Mouse (Mus musculus): ENCODE measurements around the gene Hps6. TPM values are rescaled to one million over a fixed set of nuclear protein-coding genes. Genes with fewer than 3 reads are reported as not detected.

Hps6 gene
- polyA plus RNA-seq, 1 experiment, result 1.0 TPM

DNA sequence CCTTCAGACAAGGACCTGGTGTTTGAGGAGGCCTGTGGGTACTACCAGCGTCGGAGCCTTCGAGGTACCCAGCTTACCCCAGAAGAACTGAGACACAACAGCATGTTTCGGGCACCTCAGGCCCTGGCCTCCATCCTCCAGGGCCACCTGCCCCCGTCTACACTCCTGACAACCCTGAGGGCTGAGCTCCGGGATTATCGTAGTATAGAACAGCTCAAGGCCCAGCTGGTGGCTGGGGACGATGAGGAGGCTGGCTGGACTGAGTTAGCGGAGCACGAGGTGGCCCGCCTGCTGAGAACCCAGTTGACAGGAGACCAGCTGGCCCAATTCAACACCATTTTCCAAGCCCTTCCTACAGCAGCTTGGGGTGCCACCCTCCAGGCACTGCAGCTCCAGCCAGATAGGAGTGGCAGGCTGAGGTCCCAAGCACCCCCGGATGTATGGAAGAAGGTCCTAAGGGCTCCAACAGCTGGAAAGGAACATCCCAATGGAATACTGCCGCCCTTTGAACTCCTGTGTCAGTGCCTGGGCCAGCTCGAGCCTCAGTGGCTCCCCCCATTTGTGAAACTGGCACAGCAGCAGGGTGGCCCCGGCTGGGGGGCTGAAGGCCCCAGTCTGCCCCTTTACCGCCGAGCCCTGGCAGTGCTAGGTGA is 1.6 kb downstream of the Hps6 start:
- Histone ChIP-seq H3K4me1 (ENCODE audit: control insufficient read depth, insufficient read depth, low read length) (peaks cover 6% of the 10 kb centered on the region), H3K4me3 (ENCODE audit: control insufficient read depth, low read depth, low read length) (no peak overlapping the region), H3K27me3 (ENCODE audit: control insufficient read depth, insufficient read depth, low read length) (no peaks in the 10 kb centered on the region)

DNA sequence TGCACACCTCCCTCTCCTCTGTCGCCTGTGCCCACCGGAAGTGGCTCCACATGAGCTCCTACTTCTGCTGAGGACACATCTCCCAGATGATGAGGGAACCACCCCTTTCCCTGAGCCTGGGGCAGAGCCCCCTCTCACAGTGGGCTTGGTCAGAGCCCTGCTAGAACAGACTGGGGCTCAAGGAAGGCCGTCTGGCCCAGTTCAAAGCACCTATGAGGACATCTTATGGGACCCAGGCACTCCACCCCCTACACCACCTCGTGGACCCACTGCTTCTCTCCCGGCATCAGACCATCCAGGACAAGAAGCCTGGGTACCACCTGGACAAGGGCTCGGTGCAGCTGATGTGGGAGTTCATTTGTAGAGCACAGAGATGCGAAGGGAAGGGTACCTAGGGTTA is 2.4 kb downstream of the Hps6 start:
- no peak overlapping the region for H3K27ac ChIP-seq (ENCODE audit: control insufficient read depth, insufficient read depth, low read depth, low read length)
- no peak overlapping the region for H3K4me3 ChIP-seq (ENCODE audit: control insufficient read depth, low read depth, low read length)
- H3K27me3 ChIP-seq (ENCODE audit: control insufficient read depth, insufficient read depth, low read length), result no peaks in the 10 kb centered on the region
- peaks cover 6% of the 10 kb centered on the region for H3K4me1 ChIP-seq (ENCODE audit: control insufficient read depth, insufficient read depth, low read length)
- no peaks in the 10 kb centered on the region for H3K36me3 ChIP-seq (ENCODE audit: control insufficient read depth, insufficient read depth, low read length)
- TF ChIP-seq POLR2A (IDR thresholded peaks at IDR 0.05; ENCODE audit: control insufficient read depth, low read depth, low read length) (no peak), CTCF (IDR thresholded peaks at IDR 0.05; ENCODE audit: control insufficient read depth, insufficient read depth, insufficient replicate concordance, low read depth, low read length) (no peak)

More for the DNA sequence above, 1.6 kb downstream of the Hps6 start:
- TF ChIP-seq CTCF (IDR thresholded peaks at IDR 0.05; ENCODE audit: control insufficient read depth, insufficient read depth, insufficient replicate concordance, low read depth, low read length), result no peak
- no peak for TF ChIP-seq POLR2A (IDR thresholded peaks at IDR 0.05; ENCODE audit: control insufficient read depth, low read depth, low read length)
- H3K36me3 ChIP-seq (ENCODE audit: control insufficient read depth, insufficient read depth, low read length), result no peaks in the 10 kb centered on the region
- no peak overlapping the region for H3K27ac ChIP-seq (ENCODE audit: control insufficient read depth, insufficient read depth, low read depth, low read length)

GRCm38 (mm10) chr19:46014572-46015178 is 11.4 kb downstream of the Hps6 start:
- H3K27ac ChIP-seq (ENCODE audit: control insufficient read depth, insufficient read depth, low read depth, low read length), result no peak overlapping the region
- no peak overlapping the region for H3K4me3 ChIP-seq (ENCODE audit: control insufficient read depth, low read depth, low read length)
- H3K4me1 ChIP-seq (ENCODE audit: control insufficient read depth, insufficient read depth, low read length), result peaks cover 3% of the 10 kb centered on the region; the same call in 1 of the 2 replicates
- H3K27me3 ChIP-seq (ENCODE audit: control insufficient read depth, insufficient read depth, low read length), result no peaks in the 10 kb centered on the region
- TF ChIP-seq CTCF (IDR thresholded peaks at IDR 0.05; ENCODE audit: control insufficient read depth, insufficient read depth, insufficient replicate concordance, low read depth, low read length) (peak; percentile 92), POLR2A (IDR thresholded peaks at IDR 0.05; ENCODE audit: control insufficient read depth, low read depth, low read length) (no peak)
- H3K36me3 ChIP-seq (ENCODE audit: control insufficient read depth, insufficient read depth, low read length), result no peaks in the 10 kb centered on the region

GRCm38 (mm10) chr19:46016023-46016422 is 12.7 kb downstream of the Hps6 start:
- Histone ChIP-seq H3K27ac (ENCODE audit: control insufficient read depth, insufficient read depth, low read depth, low read length) (no peak overlapping the region), H3K4me3 (ENCODE audit: control insufficient read depth, low read depth, low read length) (no peak overlapping the region), H3K4me1 (ENCODE audit: control insufficient read depth, insufficient read depth, low read length) (peaks cover 3% of the 10 kb centered on the region; the same call in 1 of the 2 replicates), H3K27me3 (ENCODE audit: control insufficient read depth, insufficient read depth, low read length) (no peaks in the 10 kb centered on the region), H3K36me3 (ENCODE audit: control insufficient read depth, insufficient read depth, low read length) (no peaks in the 10 kb centered on the region)
- TF ChIP-seq CTCF (IDR thresholded peaks at IDR 0.05; ENCODE audit: control insufficient read depth, insufficient read depth, insufficient replicate concordance, low read depth, low read length), result no peak
- TF ChIP-seq POLR2A (IDR thresholded peaks at IDR 0.05; ENCODE audit: control insufficient read depth, low read depth, low read length), result no peak

DNA sequence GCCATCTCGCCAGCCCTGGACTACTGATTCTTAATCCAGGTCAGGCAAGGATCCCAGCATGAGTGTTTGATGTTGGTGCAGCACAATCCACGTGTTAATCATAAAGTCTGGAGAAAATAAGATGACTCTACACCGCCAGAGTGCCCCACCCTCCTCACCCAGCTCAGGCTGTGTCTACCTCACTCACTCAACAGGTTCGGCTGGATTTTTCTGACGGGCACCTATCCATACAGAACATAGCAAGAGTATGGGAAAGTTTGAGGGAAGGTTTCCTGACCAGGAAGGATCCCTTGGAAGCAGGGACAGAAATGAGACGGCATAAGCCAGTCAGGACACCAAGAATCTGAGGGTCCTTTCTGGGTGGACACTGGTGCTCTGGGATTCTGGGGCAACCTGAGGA is 21.7 kb downstream of the Hps6 start:
- Histone ChIP-seq H3K4me3 (ENCODE audit: control insufficient read depth, low read depth, low read length) (no peak overlapping the region), H3K27me3 (ENCODE audit: control insufficient read depth, insufficient read depth, low read length) (no peaks in the 10 kb centered on the region), H3K36me3 (ENCODE audit: control insufficient read depth, insufficient read depth, low read length) (no peaks in the 10 kb centered on the region), H3K4me1 (ENCODE audit: control insufficient read depth, insufficient read depth, low read length) (no peaks in the 10 kb centered on the region; the same call in 1 of the 2 replicates), H3K27ac (ENCODE audit: control insufficient read depth, insufficient read depth, low read depth, low read length) (no peak overlapping the region)
- TF ChIP-seq POLR2A (IDR thresholded peaks at IDR 0.05; ENCODE audit: control insufficient read depth, low read depth, low read length) (no peak), CTCF (IDR thresholded peaks at IDR 0.05; ENCODE audit: control insufficient read depth, insufficient read depth, insufficient replicate concordance, low read depth, low read length) (no peak)

DNA sequence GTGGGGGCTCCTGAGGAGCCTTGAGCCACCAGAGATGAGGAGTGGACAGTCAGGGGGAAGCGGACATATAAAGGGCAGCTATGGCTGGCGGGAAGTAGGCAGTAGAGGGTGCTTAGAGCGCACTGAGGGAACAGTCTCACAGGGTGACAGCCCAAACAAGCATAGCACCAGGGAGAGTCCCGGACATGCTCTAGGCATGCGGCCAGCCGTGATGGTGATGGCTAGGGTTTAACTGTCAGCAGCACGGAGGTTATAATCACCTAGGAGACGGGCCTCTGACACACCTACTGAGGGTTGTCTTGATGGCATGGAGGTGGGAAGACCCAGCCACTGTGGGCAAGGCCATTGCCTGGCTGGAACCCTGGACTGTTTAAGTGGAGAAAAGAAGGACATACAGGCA is 23.3 kb downstream of the Hps6 start:
- no peak for TF ChIP-seq POLR2A (IDR thresholded peaks at IDR 0.05; ENCODE audit: control insufficient read depth, low read depth, low read length)
- no peak for TF ChIP-seq CTCF (IDR thresholded peaks at IDR 0.05; ENCODE audit: control insufficient read depth, insufficient read depth, insufficient replicate concordance, low read depth, low read length)
- Histone ChIP-seq H3K36me3 (ENCODE audit: control insufficient read depth, insufficient read depth, low read length) (no peaks in the 10 kb centered on the region), H3K4me3 (ENCODE audit: control insufficient read depth, low read depth, low read length) (no peak overlapping the region), H3K4me1 (ENCODE audit: control insufficient read depth, insufficient read depth, low read length) (no peaks in the 10 kb centered on the region; the same call in 1 of the 2 replicates), H3K27ac (ENCODE audit: control insufficient read depth, insufficient read depth, low read depth, low read length) (no peak overlapping the region), H3K27me3 (ENCODE audit: control insufficient read depth, insufficient read depth, low read length) (no peaks in the 10 kb centered on the region)

- H3K27me3 ChIP-seq (ENCODE audit: control insufficient read depth, insufficient read depth, low read length), result no peaks in the 10 kb centered on the region
Measured at GRCm38 (mm10) chr19:46028747-46029320, 25.5 kb downstream of the Hps6 start.

More at GRCm38 (mm10) chr19:46028747-46029320, 25.5 kb downstream of the Hps6 start:
- Histone ChIP-seq H3K4me3 (ENCODE audit: control insufficient read depth, low read depth, low read length) (no peak overlapping the region), H3K27ac (ENCODE audit: control insufficient read depth, insufficient read depth, low read depth, low read length) (no peak overlapping the region), H3K4me1 (ENCODE audit: control insufficient read depth, insufficient read depth, low read length) (no peaks in the 10 kb centered on the region; the same call in 1 of the 2 replicates), H3K36me3 (ENCODE audit: control insufficient read depth, insufficient read depth, low read length) (no peaks in the 10 kb centered on the region)
- no peak for TF ChIP-seq POLR2A (IDR thresholded peaks at IDR 0.05; ENCODE audit: control insufficient read depth, low read depth, low read length)
- no peak for TF ChIP-seq CTCF (IDR thresholded peaks at IDR 0.05; ENCODE audit: control insufficient read depth, insufficient read depth, insufficient replicate concordance, low read depth, low read length)

Data from testis, adult 2 months (tissue).